ENCODE assay signal across 25 mouse cellular contexts in the genomic region with DNA sequence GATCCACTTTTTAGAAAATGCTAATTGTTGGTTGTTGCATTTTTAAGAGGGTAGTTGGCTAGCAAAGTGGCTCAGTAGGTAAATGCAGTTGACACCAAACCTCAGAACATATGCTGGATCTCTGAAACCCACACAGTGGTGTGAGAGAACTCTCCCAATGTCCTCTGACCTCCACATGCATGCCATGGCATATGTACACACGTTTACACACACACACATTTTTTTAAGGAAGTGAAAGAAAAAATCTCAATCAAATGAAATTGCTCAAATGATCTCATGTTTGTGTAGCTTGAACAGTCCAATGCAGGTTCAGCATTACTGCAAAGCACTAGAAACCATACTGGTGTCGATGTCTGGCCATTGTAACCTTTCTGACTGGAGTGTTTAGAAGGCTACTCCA. TPM values are rescaled to one million over a fixed set of nuclear protein-coding genes. Genes with fewer than 3 reads are reported as not detected.
DNase-seq lines count a peak whose midpoint lies in the region; ATAC-seq and TF ChIP-seq lines count a peak whose summit lies in the region.
"Had no signal": no experiment of that assay in that cellular context is flagged by ENCODE, and none has a peak within 500 bp of the region (broad histone marks: within the 10 kb centered on the region; RNA-seq: fewer than 3 reads in every experiment).

No protein-coding gene starts in this region.

- H3K9me3 ChIP-seq in neural tube, embryonic 15.5 days (replicated peaks), result no peaks in the 10 kb centered on the region
- H3K9me3 ChIP-seq: hindbrain, embryonic 10.5 days; hindbrain, embryonic 13.5 days; intestine, embryonic 15.5 days had no signal

- 80% methylated on average over 2 of the region's 2 CpGs for WGBS in heart, adult 2 months
- 96% methylated on average over 2 of the region's 2 CpGs for WGBS in neural tube, embryonic 15.5 days

- no peaks in the 10 kb centered on the region for H3K27me3 ChIP-seq in heart, adult 2 months (ENCODE audit: control insufficient read depth, insufficient read depth, low read length)
- H3K27me3 ChIP-seq in neural tube, embryonic 15.5 days (replicated peaks), result no peaks in the 10 kb centered on the region
- H3K27me3 ChIP-seq: hindbrain, embryonic 13.5 days; intestine, embryonic 15.5 days had no signal

- H3K4me1 ChIP-seq in heart, adult 2 months (ENCODE audit: control insufficient read depth, insufficient read depth, low read length), result no peaks in the 10 kb centered on the region; the same call in none of the 2 replicates
- H3K4me1 ChIP-seq in neural tube, embryonic 15.5 days, result no peaks in the 10 kb centered on the region
- H3K4me1 ChIP-seq: hindbrain, embryonic 10.5 days; hindbrain, embryonic 13.5 days; intestine, embryonic 15.5 days had no signal

- peak; percentile 8 for DNase-seq in heart, adult 11 months
- DNase-seq in heart, adult 2 months, result no peak
- no peak for DNase-seq in adrenal gland, postnatal 14 days
- DNase-seq in frontal cortex, postnatal 36 days (ENCODE audit: low spot score in 2 of 2), result no peak
- DNase-seq: adrenal gland, adult 2 months; adrenal gland, postnatal 25 days; B cell, adult 2 months; cerebellum, adult 11-12 months; cerebellum, adult 8-10 months; cerebellum, postnatal 10 days; cerebellum, postnatal 36 days; forebrain, postnatal 0 days; gastrocnemius, postnatal 10 days; gastrocnemius, postnatal 36 days; heart, adult 18-20 months; heart, postnatal 36 days had no signal

- no peaks in the 10 kb centered on the region for H3K36me3 ChIP-seq in heart, adult 2 months (ENCODE audit: control insufficient read depth, insufficient read depth, low read length)
- peaks cover 7% of the 10 kb centered on the region; the same call in 1 of the 2 replicates for H3K36me3 ChIP-seq in neural tube, embryonic 15.5 days
- H3K36me3 ChIP-seq: hindbrain, embryonic 10.5 days; intestine, embryonic 15.5 days had no signal

- no peak overlapping the region for H3K27ac ChIP-seq in heart, adult 2 months
- no peak overlapping the region for H3K27ac ChIP-seq in neural tube, embryonic 15.5 days (replicated peaks)
- H3K27ac ChIP-seq: hindbrain, embryonic 10.5 days; hindbrain, embryonic 13.5 days; intestine, embryonic 15.5 days had no signal

- no peak overlapping the region for H3K4me3 ChIP-seq in heart, adult 2 months
- no peak overlapping the region for H3K4me3 ChIP-seq in neural tube, embryonic 15.5 days (replicated peaks)
- H3K4me3 ChIP-seq: hindbrain, embryonic 10.5 days; hindbrain, embryonic 13.5 days; intestine, embryonic 15.5 days had no signal

- intact Hi-C loops in heart, adult 2 months (cut with DNase I), result no loop called here

- ATAC-seq in granulocyte monocyte progenitor cell, adult 5-6 weeks (replicated peaks; ENCODE audit: poor library complexity, severe bottlenecking), result peak; percentile 83
- peak; percentile 65 for ATAC-seq in megakaryocyte progenitor cell, adult 5-6 weeks (replicated peaks; ENCODE audit: poor library complexity)
- no peak for ATAC-seq in neural tube, embryonic 15.5 days (ENCODE audit: low FRiP score)
- ATAC-seq: forebrain, embryonic 14.5 days; forebrain, postnatal 0 days; hindbrain, embryonic 16.5 days; intestine, embryonic 15.5 days had no signal

- H3K9ac ChIP-seq in heart, adult 2 months (ENCODE audit: low read depth, low read length), result no peak overlapping the region
- H3K9ac ChIP-seq in neural tube, embryonic 15.5 days (replicated peaks), result no peak overlapping the region
- H3K9ac ChIP-seq: forebrain, postnatal 0 days; hindbrain, embryonic 13.5 days; intestine, embryonic 15.5 days had no signal

- TF ChIP-seq CTCF in heart, adult 2 months (IDR thresholded peaks at IDR 0.05), result no peak

- H3K4me2 ChIP-seq in neural tube, embryonic 15.5 days, result no peak overlapping the region
- H3K4me2 ChIP-seq: heart, embryonic 11.5 days; hindbrain, embryonic 13.5 days; intestine, embryonic 15.5 days had no signal

- no peaks in the 10 kb centered on the region for H3K79me2 ChIP-seq in heart, adult 2 months (replicated peaks; ENCODE audit: control insufficient read depth, insufficient read depth, low read length)

- no peak for TF ChIP-seq POLR2A in heart, adult 2 months (IDR thresholded peaks at IDR 0.05; ENCODE audit: insufficient read depth, low read depth, low read length)

- no peak for TF ChIP-seq EP300 in heart, adult 2 months (IDR thresholded peaks at IDR 0.05; ENCODE audit: insufficient read depth, low read depth, low read length)

RNA-seq across cellular contexts. Expression of a gene that starts 29.3 kb away (rescaled TPM):
- total RNA-seq in heart, adult 2 months (2021), result 1 to 10 TPM; 4.3 to 5.3 TPM
- polyA plus RNA-seq in heart, adult 2 months (2012; rRNA removed), result 3.4 and 6.0 TPM in 2 replicates
- total RNA-seq in granulocyte monocyte progenitor cell, adult 5-6 weeks (2014; fragmentation: Nextera tagmentation), result 30.0 and 38.8 TPM in 2 replicates
- 13.9 and 18.9 TPM in 2 replicates for total RNA-seq in granulocyte monocyte progenitor cell, adult 5-6 weeks (2017)
- 28.1 and 39.6 TPM in 2 replicates for total RNA-seq in megakaryocyte progenitor cell, adult 5-6 weeks (2015)
- total RNA-seq in megakaryocyte progenitor cell, adult 5-6 weeks (2017), result 14.5 and 16.9 TPM in 2 replicates
- total RNA-seq in adrenal gland, postnatal 14 days (2021), result 17.2 and 21.4 TPM in 2 replicates
- 13.8 and 15.5 TPM in 2 replicates for polyA plus RNA-seq in neural tube, embryonic 15.5 days (2015; fragmentation: Nextera tagmentation; extraction: Ambion mirVana)
